In the genomic region with DNA sequence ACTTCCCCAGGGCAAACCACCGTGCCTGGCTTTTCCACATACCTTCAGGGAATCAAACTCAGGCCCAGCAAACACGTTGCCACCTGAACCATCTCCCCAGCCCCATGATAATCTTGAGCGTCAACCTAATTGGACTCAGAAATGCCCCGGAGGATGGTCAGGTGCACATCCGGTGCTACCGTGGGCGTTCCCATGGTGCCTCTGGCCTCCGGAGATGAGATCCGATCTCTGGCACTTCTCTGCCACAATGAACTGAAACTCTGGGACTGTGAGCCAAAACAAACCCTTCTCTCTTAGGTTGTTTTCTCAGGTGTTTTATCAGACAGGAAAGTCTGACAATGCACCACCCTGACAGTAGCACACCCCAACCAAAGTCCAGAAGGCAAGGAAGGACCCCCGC, we compare ENCODE assay signal across 14 mouse cellular contexts.
"Had no signal": no experiment of that assay in that cellular context is flagged by ENCODE, and none has a peak within 500 bp of the region (broad histone marks: within the 10 kb centered on the region; RNA-seq: fewer than 3 reads in every experiment).

No protein-coding gene starts in this region.

- DNase-seq: kidney, adult 18-20 months; kidney, adult 9 months; kidney, postnatal 14 days; left cerebral cortex, postnatal 4 days; liver, embryonic 13.5 days; lung, adult 2 months; lung, postnatal 14 days; lung, postnatal 4 days; thymus, postnatal 25 days had no signal

- H3K27me3 ChIP-seq: liver, embryonic 13.5 days; midbrain, embryonic 12.5 days; stomach, embryonic 15.5 days had no signal

- H3K4me2 ChIP-seq: liver, embryonic 13.5 days; midbrain, embryonic 12.5 days; stomach, embryonic 15.5 days had no signal

- H3K9ac ChIP-seq: liver, embryonic 13.5 days; midbrain, embryonic 12.5 days; stomach, embryonic 15.5 days had no signal

- H3K4me3 ChIP-seq: liver, embryonic 13.5 days; midbrain, embryonic 12.5 days; myocyte; stomach, embryonic 15.5 days had no signal

- H3K9me3 ChIP-seq: liver, embryonic 13.5 days; midbrain, embryonic 12.5 days; stomach, embryonic 15.5 days had no signal

- ATAC-seq: intestine, embryonic 16.5 days; midbrain, embryonic 16.5 days had no signal

- H3K27ac ChIP-seq: liver, embryonic 13.5 days had no signal

- H3K36me3 ChIP-seq: liver, embryonic 13.5 days; stomach, embryonic 15.5 days had no signal

- H3K4me1 ChIP-seq: liver, embryonic 13.5 days had no signal
